25 mouse cellular contexts compared by ENCODE assay signal in genomic region chr7:119911727-119912126, GRCm38 (mm10). TPM values are rescaled to one million over a fixed set of nuclear protein-coding genes. Genes with fewer than 3 reads are reported as not detected.
A peak's percentile ranks its signal among the peaks of the same experiment; 100 is the strongest.
DNase-seq lines count a peak whose midpoint lies in the region; ATAC-seq and TF ChIP-seq lines count a peak whose summit lies in the region.
"Had no signal": no experiment of that assay in that cellular context is flagged by ENCODE, and none has a peak within 500 bp of the region (broad histone marks: within the 10 kb centered on the region; RNA-seq: fewer than 3 reads in every experiment).

No protein-coding gene starts in this region.

- ATAC-seq in heart, embryonic 13.5 days (ENCODE audit: extremely low read depth, insufficient number of reproducible peaks, low FRiP score, low TSS enrichment): no peak
- peak; percentile 68 for ATAC-seq in heart, postnatal 0 days (ENCODE audit: insufficient read depth, low read depth)
- ATAC-seq: activated CD4-positive, CD25-positive, alpha-beta regulatory T cell, adult 4 months; CD4-positive, CD25-positive, alpha-beta regulatory T cell, adult 4 months; forebrain, embryonic 13.5 days; forebrain, embryonic 15.5 days; forebrain, postnatal 0 days; Patski had no signal

- no peaks in the 10 kb centered on the region for H3K4me1 ChIP-seq in heart, embryonic 10.5 days
- H3K4me1 ChIP-seq in heart, embryonic 13.5 days: peaks cover 5% of the 10 kb centered on the region; the same call in 1 of the 2 replicates
- no peaks in the 10 kb centered on the region for H3K4me1 ChIP-seq in heart, postnatal 0 days (ENCODE audit: control insufficient read depth, insufficient read depth)
- H3K4me1 ChIP-seq: embryonic facial prominence, embryonic 10.5 days; embryonic facial prominence, embryonic 12.5 days; forebrain, embryonic 13.5 days; forebrain, embryonic 15.5 days had no signal

- no peaks in the 10 kb centered on the region for H3K36me3 ChIP-seq in heart, embryonic 10.5 days
- no peaks in the 10 kb centered on the region for H3K36me3 ChIP-seq in heart, embryonic 13.5 days
- no peaks in the 10 kb centered on the region for H3K36me3 ChIP-seq in heart, postnatal 0 days (replicated peaks; ENCODE audit: control insufficient read depth, insufficient read depth, low read length)
- H3K36me3 ChIP-seq: embryonic facial prominence, embryonic 10.5 days; embryonic facial prominence, embryonic 12.5 days; forebrain, embryonic 15.5 days; G1E had no signal

- H3K27ac ChIP-seq in heart, embryonic 10.5 days: no peak overlapping the region
- 0 out of 2 replicates have a peak overlapping the region, but pooled peaks have one; percentile 12 for H3K27ac ChIP-seq in heart, embryonic 13.5 days (replicated peaks)
- 0 out of 2 replicates have a peak overlapping the region, but pooled peaks have one; percentile 20 for H3K27ac ChIP-seq in heart, postnatal 0 days (ENCODE audit: low read depth)
- H3K27ac ChIP-seq: embryonic facial prominence, embryonic 10.5 days; embryonic facial prominence, embryonic 12.5 days; forebrain, embryonic 13.5 days; forebrain, embryonic 15.5 days had no signal

- no peaks in the 10 kb centered on the region for H3K9me3 ChIP-seq in heart, embryonic 10.5 days
- H3K9me3 ChIP-seq in heart, embryonic 13.5 days: no peaks in the 10 kb centered on the region
- no peaks in the 10 kb centered on the region for H3K9me3 ChIP-seq in heart, postnatal 0 days (replicated peaks; ENCODE audit: control insufficient read depth, low read length)
- H3K9me3 ChIP-seq: embryonic facial prominence, embryonic 10.5 days; embryonic facial prominence, embryonic 12.5 days; forebrain, embryonic 13.5 days; forebrain, embryonic 15.5 days; G1E had no signal

- no peaks in the 10 kb centered on the region for H3K27me3 ChIP-seq in heart, embryonic 10.5 days (ENCODE audit: insufficient read depth, poor library complexity, severe bottlenecking)
- no peaks in the 10 kb centered on the region for H3K27me3 ChIP-seq in heart, embryonic 13.5 days (replicated peaks)
- no peaks in the 10 kb centered on the region for H3K27me3 ChIP-seq in heart, postnatal 0 days (ENCODE audit: control insufficient read depth, insufficient read depth, low read length)
- H3K27me3 ChIP-seq: CH12.LX; embryonic facial prominence, embryonic 12.5 days; forebrain, embryonic 13.5 days; forebrain, embryonic 15.5 days; Patski had no signal

- no peak overlapping the region for H3K4me2 ChIP-seq in heart, embryonic 13.5 days
- H3K4me2 ChIP-seq in heart, postnatal 0 days (ENCODE audit: low read depth, low read length): no peak overlapping the region
- H3K4me2 ChIP-seq: embryonic facial prominence, embryonic 12.5 days; forebrain, embryonic 13.5 days; forebrain, embryonic 15.5 days had no signal

- TF ChIP-seq EP300 in heart, postnatal 0 days (IDR thresholded peaks at IDR 0.05; ENCODE audit: low read depth): no peak

- DNase-seq in heart, adult 11 months: peak; percentile 75
- no peak for DNase-seq in heart, embryonic 10.5 days (ENCODE audit: low spot score)
- no peak for DNase-seq in heart, adult 18-20 months
- DNase-seq in heart, postnatal 0 days (ENCODE audit: low spot score): no peak
- no peak for DNase-seq in heart, postnatal 36 days
- DNase-seq: adrenal gland, adult 8-10 months; adrenal gland, postnatal 14 days; adrenal gland, postnatal 36 days; B cell, adult 2 months; cerebellum, adult 11-12 months; cerebellum, adult 2 months; cerebellum, adult 9-10 months; cerebellum, postnatal 10 days; cerebellum, postnatal 25 days; forebrain, postnatal 0 days had no signal

- TF ChIP-seq CTCF in heart, postnatal 0 days (IDR thresholded peaks at IDR 0.05; ENCODE audit: low read depth): no peak

- no peak overlapping the region for H3K9ac ChIP-seq in heart, embryonic 13.5 days
- H3K9ac ChIP-seq in heart, postnatal 0 days (replicated peaks; ENCODE audit: low read depth, low read length): no peak overlapping the region
- H3K9ac ChIP-seq: embryonic facial prominence, embryonic 12.5 days; forebrain, embryonic 13.5 days; forebrain, embryonic 15.5 days; forebrain, postnatal 0 days had no signal

- no peak overlapping the region for H3K4me3 ChIP-seq in heart, embryonic 10.5 days
- no peak overlapping the region for H3K4me3 ChIP-seq in heart, embryonic 13.5 days
- H3K4me3 ChIP-seq in heart, postnatal 0 days (ENCODE audit: low read depth, low read length): no peak overlapping the region
- H3K4me3 ChIP-seq: embryonic facial prominence, embryonic 10.5 days; embryonic facial prominence, embryonic 12.5 days; forebrain, embryonic 13.5 days; forebrain, embryonic 15.5 days had no signal

- intact Hi-C loops in heart, postnatal 36 days (cut with DNase I): no loop called here

- 56% methylated on average over 3 of the region's 3 CpGs for WGBS in heart, embryonic 10.5 days
- WGBS in heart, embryonic 13.5 days: 48% methylated on average over 3 of the region's 3 CpGs
- 44% methylated on average over 3 of the region's 3 CpGs for WGBS in heart, postnatal 0 days

RNA-seq across cellular contexts. Expression of gene Dcun1d3, which starts 15.6 kb away (rescaled TPM):
- polyA plus RNA-seq in heart, embryonic 10.5 days (2016; fragmentation: Nextera tagmentation; extraction: Ambion mirVana): 7.4 and 10.1 TPM in 2 replicates
- 6.4 and 7.3 TPM in 2 replicates for polyA plus RNA-seq in heart, embryonic 13.5 days (2015; fragmentation: Nextera tagmentation; extraction: Ambion mirVana)
- 10 to 100 TPM; 13.1 to 15.3 TPM for total RNA-seq in heart, adult 18-20 months (2021)
- 2.8 and 8.2 TPM in 2 replicates for total RNA-seq in heart, postnatal 0 days (2014; rRNA removed; ENCODE audit: low replicate concordance)
- 4.8 and 5.5 TPM in 2 replicates for polyA plus RNA-seq in heart, postnatal 0 days (2015; fragmentation: Nextera tagmentation; extraction: Ambion mirVana)
- 10 to 100 TPM in 1 of 2 experiments, 1 to 10 TPM in 1; 9.2 to 14.5 TPM for total RNA-seq in heart, postnatal 36 days (2021)

RNA-seq across cellular contexts. Expression of gene Lyrm1, which starts 16.1 kb away (rescaled TPM):
- polyA plus RNA-seq in heart, embryonic 10.5 days (2016; fragmentation: Nextera tagmentation; extraction: Ambion mirVana): 7.7 and 10.8 TPM in 2 replicates
- 8.2 TPM in 2 replicates for polyA plus RNA-seq in heart, embryonic 13.5 days (2015; fragmentation: Nextera tagmentation; extraction: Ambion mirVana)
- total RNA-seq in heart, adult 18-20 months (2021): 1 to 10 TPM; 7.2 to 9.6 TPM
- total RNA-seq in heart, postnatal 0 days (2014; rRNA removed; ENCODE audit: low replicate concordance): 3.0 and 11.9 TPM in 2 replicates
- polyA plus RNA-seq in heart, postnatal 0 days (2015; fragmentation: Nextera tagmentation; extraction: Ambion mirVana): 8.4 and 9.2 TPM in 2 replicates
- total RNA-seq in heart, postnatal 36 days (2021): 1 to 10 TPM; 7.9 to 9.0 TPM
